Mouse (Mus musculus): ENCODE results near the gene Wnt10a. TPM values are rescaled to one million over a fixed set of nuclear protein-coding genes. Genes with fewer than 3 reads are reported as not detected.

The Wnt10a gene
- polyA plus RNA-seq, 1 experiment, result 1.2 TPM

GRCm38 (mm10) chr1:74784041-74784759, 7.1 kb upstream of the Wnt10a start:
- no peak overlapping the region for H3K27ac ChIP-seq (ENCODE audit: insufficient read depth, low read depth, low read length)
- WGBS, result under 1% methylated on average over 67 of the region's 67 CpGs
- H3K27me3 ChIP-seq (replicated peaks; ENCODE audit: control insufficient read depth, insufficient read depth, low read length), result no peaks in the 10 kb centered on the region
- H3K36me3 ChIP-seq (ENCODE audit: control insufficient read depth, insufficient read depth, low read length), result no peaks in the 10 kb centered on the region
- peak overlapping the region; percentile 44; the same call in 1 of the 2 replicates for H3K4me3 ChIP-seq (ENCODE audit: insufficient read depth, low read depth, low read length)
- H3K4me1 ChIP-seq (ENCODE audit: control insufficient read depth, insufficient read depth, low read length), result no peaks in the 10 kb centered on the region
- DNase-seq, result peak; percentile 65
- peak; percentile 51 for TF ChIP-seq CTCF (conservative IDR thresholded peaks at IDR 0.05; ENCODE audit: insufficient read depth, insufficient read length, low read depth, low read length)
- TF ChIP-seq POLR2A (IDR thresholded peaks at IDR 0.05; ENCODE audit: low read depth, low read length), result no peak

GRCm38 (mm10) chr1:74787846-74788245, 3.5 kb upstream of the Wnt10a start:
- TF ChIP-seq CTCF (conservative IDR thresholded peaks at IDR 0.05; ENCODE audit: insufficient read depth, insufficient read length, low read depth, low read length), result peak; percentile 73
- no peak for TF ChIP-seq POLR2A (IDR thresholded peaks at IDR 0.05; ENCODE audit: low read depth, low read length)
- WGBS, result 11% methylated on average over 7 of the region's 7 CpGs
- H3K27me3 ChIP-seq (replicated peaks; ENCODE audit: control insufficient read depth, insufficient read depth, low read length), result no peaks in the 10 kb centered on the region; the same call in 1 of the 2 replicates
- H3K4me3 ChIP-seq (ENCODE audit: insufficient read depth, low read depth, low read length), result no peak overlapping the region
- no peaks in the 10 kb centered on the region for H3K4me1 ChIP-seq (ENCODE audit: control insufficient read depth, insufficient read depth, low read length)
- H3K27ac ChIP-seq (ENCODE audit: insufficient read depth, low read depth, low read length), result no peak overlapping the region
- peak; percentile 81 for DNase-seq
- no peaks in the 10 kb centered on the region for H3K36me3 ChIP-seq (ENCODE audit: control insufficient read depth, insufficient read depth, low read length)

GRCm38 (mm10) chr1:74788603-74789176, 2.6 kb upstream of the Wnt10a start:
- Histone ChIP-seq H3K4me3 (ENCODE audit: insufficient read depth, low read depth, low read length) (no peak overlapping the region), H3K27ac (ENCODE audit: insufficient read depth, low read depth, low read length) (no peak overlapping the region), H3K36me3 (ENCODE audit: control insufficient read depth, insufficient read depth, low read length) (no peaks in the 10 kb centered on the region), H3K4me1 (ENCODE audit: control insufficient read depth, insufficient read depth, low read length) (no peaks in the 10 kb centered on the region), H3K27me3 (replicated peaks; ENCODE audit: control insufficient read depth, insufficient read depth, low read length) (no peaks in the 10 kb centered on the region; the same call in 1 of the 2 replicates)
- TF ChIP-seq CTCF (conservative IDR thresholded peaks at IDR 0.05; ENCODE audit: insufficient read depth, insufficient read length, low read depth, low read length), result no peak
- DNase-seq, result no peak
- 52% methylated on average over 6 of the region's 6 CpGs for WGBS

- H3K36me3 ChIP-seq (ENCODE audit: control insufficient read depth, insufficient read depth, low read length), result no peaks in the 10 kb centered on the region
- no peaks in the 10 kb centered on the region for H3K4me1 ChIP-seq (ENCODE audit: control insufficient read depth, insufficient read depth, low read length)
- TF ChIP-seq CTCF (conservative IDR thresholded peaks at IDR 0.05; ENCODE audit: insufficient read depth, insufficient read length, low read depth, low read length), result no peak
- no peak for TF ChIP-seq POLR2A (IDR thresholded peaks at IDR 0.05; ENCODE audit: low read depth, low read length)
- no peak for DNase-seq
- H3K4me3 ChIP-seq (ENCODE audit: insufficient read depth, low read depth, low read length), result no peak overlapping the region
- no peak overlapping the region for H3K27ac ChIP-seq (ENCODE audit: insufficient read depth, low read depth, low read length)
- no peaks in the 10 kb centered on the region; the same call in 1 of the 2 replicates for H3K27me3 ChIP-seq (replicated peaks; ENCODE audit: control insufficient read depth, insufficient read depth, low read length)
- WGBS, result 42% methylated on average over 3 of the region's 3 CpGs
These were observed 1.2 kb upstream of the Wnt10a start for GRCm38 (mm10) chr1:74790095-74790494.

GRCm38 (mm10) chr1:74792831-74793660, 1.7 kb downstream of the Wnt10a start:
- Histone ChIP-seq H3K4me3 (ENCODE audit: insufficient read depth, low read depth, low read length) (no peak overlapping the region), H3K27ac (ENCODE audit: insufficient read depth, low read depth, low read length) (no peak overlapping the region), H3K27me3 (replicated peaks; ENCODE audit: control insufficient read depth, insufficient read depth, low read length) (no peaks in the 10 kb centered on the region; the same call in 1 of the 2 replicates), H3K4me1 (ENCODE audit: control insufficient read depth, insufficient read depth, low read length) (no peaks in the 10 kb centered on the region), H3K36me3 (ENCODE audit: control insufficient read depth, insufficient read depth, low read length) (no peaks in the 10 kb centered on the region)
- TF ChIP-seq CTCF (conservative IDR thresholded peaks at IDR 0.05; ENCODE audit: insufficient read depth, insufficient read length, low read depth, low read length) (no peak), POLR2A (IDR thresholded peaks at IDR 0.05; ENCODE audit: low read depth, low read length) (no peak)
- DNase-seq, result no peak
- 39% methylated on average over 19 of the region's 19 CpGs for WGBS

- H3K4me1 ChIP-seq (ENCODE audit: control insufficient read depth, insufficient read depth, low read length), result no peaks in the 10 kb centered on the region
- H3K36me3 ChIP-seq (ENCODE audit: control insufficient read depth, insufficient read depth, low read length), result no peaks in the 10 kb centered on the region
- DNase-seq, result no peak
- no peak overlapping the region for H3K4me3 ChIP-seq (ENCODE audit: insufficient read depth, low read depth, low read length)
- no peak overlapping the region for H3K27ac ChIP-seq (ENCODE audit: insufficient read depth, low read depth, low read length)
- H3K27me3 ChIP-seq (replicated peaks; ENCODE audit: control insufficient read depth, insufficient read depth, low read length), result no peaks in the 10 kb centered on the region; the same call in 1 of the 2 replicates
- no peak for TF ChIP-seq CTCF (conservative IDR thresholded peaks at IDR 0.05; ENCODE audit: insufficient read depth, insufficient read length, low read depth, low read length)
- no peak for TF ChIP-seq POLR2A (IDR thresholded peaks at IDR 0.05; ENCODE audit: low read depth, low read length)
- WGBS, result 2% methylated on average over 38 of the region's 38 CpGs
These were observed 3.3 kb downstream of the Wnt10a start for GRCm38 (mm10) chr1:74794487-74795144.
